In genomic region chr1:166047505-166048170, GRCm38 (mm10) we compare ENCODE assay signal across 8 mouse cellular contexts. TPM values are rescaled to one million over a fixed set of nuclear protein-coding genes. Genes with fewer than 3 reads are reported as not detected.
DNase-seq lines count a peak whose midpoint lies in the region; ATAC-seq and TF ChIP-seq lines count a peak whose summit lies in the region.

No protein-coding gene starts in this region.

- no peak overlapping the region for H3K27ac ChIP-seq in testis, adult 2 months (ENCODE audit: control insufficient read depth, insufficient read depth, low read depth, low read length)
- no peak overlapping the region for H3K27ac ChIP-seq in hindbrain, embryonic 11.5 days (ENCODE audit: low read depth, low read length)
- H3K27ac ChIP-seq in stomach, embryonic 14.5 days (ENCODE audit: low read length) = no peak overlapping the region

- WGBS in hindbrain, embryonic 11.5 days = 4% methylated on average over 25 of the region's 25 CpGs
- WGBS in stomach, embryonic 14.5 days = 8% methylated on average over 25 of the region's 25 CpGs

- peak overlapping the region; percentile 73 for H3K4me2 ChIP-seq in hindbrain, embryonic 11.5 days (replicated peaks; ENCODE audit: low read depth, low read length)
- H3K4me2 ChIP-seq in stomach, embryonic 14.5 days (replicated peaks; ENCODE audit: low read depth, low read length) = peak overlapping the region; percentile 68

- peak overlapping the region; percentile 20 for H3K4me3 ChIP-seq in testis, adult 2 months (ENCODE audit: control insufficient read depth, low read depth, low read length)
- H3K4me3 ChIP-seq in hindbrain, embryonic 11.5 days (ENCODE audit: low read depth, low read length) = peak overlapping the region; percentile 29
- peak overlapping the region; percentile 34 for H3K4me3 ChIP-seq in stomach, embryonic 14.5 days (ENCODE audit: low read depth, low read length)

- H3K36me3 ChIP-seq in testis, adult 2 months (ENCODE audit: control insufficient read depth, insufficient read depth, low read length) = no peaks in the 10 kb centered on the region
- H3K36me3 ChIP-seq in hindbrain, embryonic 11.5 days (ENCODE audit: control insufficient read depth, insufficient read depth, low read length) = no peaks in the 10 kb centered on the region
- H3K36me3 ChIP-seq in stomach, embryonic 14.5 days (ENCODE audit: control insufficient read depth, insufficient read depth, low read length) = no peaks in the 10 kb centered on the region

- no peak for DNase-seq in testis, postnatal 14 days (ENCODE audit: low spot score)
- peak; percentile 47 for DNase-seq in embryo, embryonic 9.5 days (ENCODE audit: extremely low spot score)
- DNase-seq in hindbrain, embryonic 11.5 days (ENCODE audit: low spot score) = peak; percentile 54
- peak; percentile 12 for DNase-seq in lung, postnatal 10 days
- no peak for DNase-seq in layer of hippocampus, adult 11-12 months (ENCODE audit: low spot score)
- no peak for DNase-seq in gastrocnemius, postnatal 25 days

- no peak for ATAC-seq in hindbrain, embryonic 11.5 days (ENCODE audit: low FRiP score)
- no peak for ATAC-seq in stomach, embryonic 14.5 days (ENCODE audit: insufficient number of reproducible peaks, insufficient read depth, low FRiP score, low read depth)

- H3K4me1 ChIP-seq in testis, adult 2 months (ENCODE audit: control insufficient read depth, insufficient read depth, low read length) = peaks cover 16% of the 10 kb centered on the region
- H3K4me1 ChIP-seq in hindbrain, embryonic 11.5 days (replicated peaks; ENCODE audit: control insufficient read depth, insufficient read depth, low read length) = peaks cover 11% of the 10 kb centered on the region
- H3K4me1 ChIP-seq in stomach, embryonic 14.5 days (ENCODE audit: control insufficient read depth, insufficient read depth, low read length) = peaks cover 9% of the 10 kb centered on the region; the same call in 1 of the 2 replicates

- TF ChIP-seq CTCF in testis, adult 2 months (IDR thresholded peaks at IDR 0.05; ENCODE audit: control insufficient read depth, insufficient read depth, insufficient replicate concordance, low read depth, low read length) = no peak

- H3K27me3 ChIP-seq in testis, adult 2 months (ENCODE audit: control insufficient read depth, insufficient read depth, low read length) = 0 out of 2 replicates have a peak, but pooled peaks cover 3% of the 10 kb centered on the region
- peaks cover 9% of the 10 kb centered on the region; the same call in 1 of the 2 replicates for H3K27me3 ChIP-seq in hindbrain, embryonic 11.5 days (ENCODE audit: control insufficient read depth, insufficient read depth, low read length)
- no peaks in the 10 kb centered on the region for H3K27me3 ChIP-seq in stomach, embryonic 14.5 days (ENCODE audit: control insufficient read depth, insufficient read depth, low read length)

- no peak for TF ChIP-seq POLR2A in testis, adult 2 months (IDR thresholded peaks at IDR 0.05; ENCODE audit: control insufficient read depth, low read depth, low read length)

- no peak overlapping the region; the same call in 1 of the 2 replicates for H3K9ac ChIP-seq in hindbrain, embryonic 11.5 days (ENCODE audit: low read depth, low read length)
- no peak overlapping the region for H3K9ac ChIP-seq in stomach, embryonic 14.5 days (replicated peaks; ENCODE audit: low read depth, low read length)

- no peaks in the 10 kb centered on the region for H3K9me3 ChIP-seq in hindbrain, embryonic 11.5 days (ENCODE audit: control insufficient read depth, low read length)
- no peaks in the 10 kb centered on the region for H3K9me3 ChIP-seq in stomach, embryonic 14.5 days (ENCODE audit: control insufficient read depth, low read depth, low read length)

RNA-seq across cellular contexts. Expression of gene Pou2f1, which starts 45.2 kb away (rescaled TPM):
- polyA plus RNA-seq in testis, adult 2 months (2012; rRNA removed) = 17.6 and 19.2 TPM in 2 replicates
- polyA plus RNA-seq in hindbrain, embryonic 11.5 days (2014; fragmentation: Nextera tagmentation; extraction: Ambion mirVana) = 25.0 and 26.1 TPM in 2 replicates
- 20.3 and 21.6 TPM in 2 replicates for polyA plus RNA-seq in stomach, embryonic 14.5 days (2014; fragmentation: Nextera tagmentation; extraction: Ambion mirVana)
- 1 to 10 TPM; 4.8 to 6.3 TPM for total RNA-seq in gastrocnemius, postnatal 25 days (2021)

Comparison
In these comparisons a context has a peak if more than half of its experiments do, and no peak if none do; other contexts are left out.
1. DNase-seq: peak in embryo, embryonic 9.5 days (single experiment), hindbrain, embryonic 11.5 days (single experiment) and lung, postnatal 10 days (single experiment); none in testis, postnatal 14 days (single experiment), layer of hippocampus, adult 11-12 months (single experiment) and gastrocnemius, postnatal 25 days (single experiment).
2. Peak in every context shown above with its lines, with median percentiles within 50 percentile points of each other: H3K4me3 ChIP-seq.